Mouse (Mus musculus) lung, postnatal 0 days (tissue): ENCODE measurements at regions not wholly inside any gene's neighbourhood (a gene's known extent, or its start where the extent isn't known, plus 50 kb on each side); places are given as distances from the start of the nearest gene placed in this dataset.

ENCODE experiments used
- ATAC-seq: fragments of 200-750 bp; cut with Nextera tagmentation; 2 replicates; pipeline ENCODE4 v1.8.0; 2017; ENCODE audit warnings: moderate library complexity
- DNase-seq: peaks from one replicate; pipeline ENCODE4 v3.0.0-alpha.2; 2016; ENCODE audit warnings: low spot score
- H3K27ac ChIP-seq: fragments of 300-500 bp; sonication (generic); 2 replicates; pipeline ENCODE4 v1.5.1; 2014; ENCODE audit warnings: antibody characterized with exemption, mild to moderate bottlenecking, low read length, mixed read lengths
- H3K27me3 ChIP-seq: fragments of 300-500 bp; sonication (generic); replicated peaks from 2 replicates; pipeline ENCODE4 v1.6.1; 2014; ENCODE audit warnings: low read length, mixed read lengths; ENCODE audit not compliant: insufficient read depth
- H3K36me3 ChIP-seq: fragments of 300-500 bp; sonication (generic); 2 replicates; pipeline ENCODE4 v1.6.1; 2014; ENCODE audit warnings: low read length, mixed read lengths; ENCODE audit not compliant: insufficient read depth
- H3K4me1 ChIP-seq: fragments of 300-500 bp; sonication (generic); 2 replicates; pipeline ENCODE4 v1.6.1; 2014; ENCODE audit warnings: antibody characterized with exemption, low read depth, low read length, mixed read lengths; ENCODE audit not compliant: insufficient read depth
- H3K4me2 ChIP-seq: fragments of 300-500 bp; sonication (generic); replicated peaks from 2 replicates; pipeline ENCODE4 v1.6.1; 2014; ENCODE audit warnings: low read depth, mild to moderate bottlenecking, low read length, moderate library complexity, mixed read lengths
- H3K4me3 ChIP-seq: fragments of 300-500 bp; sonication (generic); 2 replicates; pipeline ENCODE4 v1.5.1; 2014; ENCODE audit warnings: low read depth, low read length
- H3K9ac ChIP-seq: fragments of 300-500 bp; sonication (generic); replicated peaks from 2 replicates; pipeline ENCODE4 v1.6.1; 2014; ENCODE audit warnings: low read depth, mild to moderate bottlenecking
- H3K9me3 ChIP-seq: fragments of 300-500 bp; sonication (generic); 2 replicates; pipeline ENCODE4 v1.6.1; 2016; ENCODE audit warnings: low read length, mixed read lengths
- CTCF ChIP-seq: IDR thresholded peaks from 2 replicates; pipeline ENCODE4 v1.5.1; 2016; ENCODE audit warnings: antibody characterized with exemption, mild to moderate bottlenecking
- EP300 ChIP-seq: IDR thresholded peaks from 2 replicates; pipeline ENCODE4 v1.6.1; 2016; ENCODE audit warnings: antibody characterized with exemption, mild to moderate bottlenecking, control low read depth
- WGBS: fragments of 180-500 bp; shearing (Covaris S2); extraction: QIAGEN DNeasy Blood & Tissue Kit; methylation state at CpG from one replicate; pipeline ENCODE4 v1.1.7; 2014; 5-methylcytosine and 5-hydroxymethylcytosine counted together

GRCm38 (mm10) chr17:51646416-51646815, 186.7 kb downstream of the Satb1 start:
- Histone ChIP-seq H3K27ac (no peak overlapping the region), H3K27me3 (no peaks in the 10 kb centered on the region), H3K4me1 (no peaks in the 10 kb centered on the region), H3K9me3 (no peaks in the 10 kb centered on the region), H3K4me3 (no peak overlapping the region), H3K9ac (no peak overlapping the region), H3K36me3 (no peaks in the 10 kb centered on the region), H3K4me2 (no peak overlapping the region)
- ATAC-seq, result no peak
- TF ChIP-seq CTCF, result no peak
- TF ChIP-seq EP300, result no peak
- DNase-seq, result no peak
- WGBS, result 47% methylated on average over 2 of the region's 2 CpGs

- Histone ChIP-seq H3K4me2 (no peak overlapping the region), H3K9me3 (no peaks in the 10 kb centered on the region), H3K4me3 (no peak overlapping the region), H3K27ac (no peak overlapping the region), H3K36me3 (no peaks in the 10 kb centered on the region), H3K9ac (no peak overlapping the region), H3K4me1 (no peaks in the 10 kb centered on the region), H3K27me3 (no peaks in the 10 kb centered on the region)
- WGBS, result 77% methylated on average over 1 of the region's 1 CpGs
- DNase-seq (no peak), ATAC-seq (no peak)
- TF ChIP-seq EP300 (no peak), CTCF (no peak)
These were observed 187.2 kb downstream of the Satb1 start for GRCm38 (mm10) chr17:51645866-51646265.

GRCm38 (mm10) chr17:51642682-51643081, 190.4 kb downstream of the Satb1 start:
- no peak overlapping the region for H3K4me3 ChIP-seq
- H3K36me3 ChIP-seq, result no peaks in the 10 kb centered on the region
- DNase-seq (no peak), ATAC-seq (no peak)
- H3K9me3 ChIP-seq, result no peaks in the 10 kb centered on the region
- no peak overlapping the region for H3K9ac ChIP-seq
- 64% methylated on average over 2 of the region's 2 CpGs for WGBS
- TF ChIP-seq EP300 (no peak), CTCF (no peak)
- no peaks in the 10 kb centered on the region for H3K4me1 ChIP-seq
- no peaks in the 10 kb centered on the region for H3K27me3 ChIP-seq
- H3K27ac ChIP-seq, result no peak overlapping the region
- no peak overlapping the region for H3K4me2 ChIP-seq

- Histone ChIP-seq H3K9ac (no peak overlapping the region), H3K9me3 (no peaks in the 10 kb centered on the region), H3K4me2 (no peak overlapping the region), H3K27ac (no peak overlapping the region), H3K27me3 (no peaks in the 10 kb centered on the region), H3K4me3 (no peak overlapping the region), H3K4me1 (no peaks in the 10 kb centered on the region), H3K36me3 (no peaks in the 10 kb centered on the region)
- no peak for DNase-seq
- no peak for ATAC-seq
- 98% methylated on average over 4 of the region's 4 CpGs for WGBS
- TF ChIP-seq CTCF (no peak), EP300 (no peak)
These were observed 197.2 kb downstream of the Satb1 start for GRCm38 (mm10) chr17:51635913-51636312.

- Histone ChIP-seq H3K4me1 (no peaks in the 10 kb centered on the region), H3K4me2 (no peak overlapping the region), H3K9me3 (no peaks in the 10 kb centered on the region), H3K9ac (no peak overlapping the region), H3K27ac (no peak overlapping the region), H3K27me3 (no peaks in the 10 kb centered on the region), H3K36me3 (no peaks in the 10 kb centered on the region), H3K4me3 (no peak overlapping the region)
- DNase-seq, result no peak
- 20% methylated on average over 2 of the region's 2 CpGs for WGBS
- TF ChIP-seq CTCF, result no peak
- TF ChIP-seq EP300, result no peak
- ATAC-seq, result no peak
These were observed 201.5 kb downstream of the Satb1 start for GRCm38 (mm10) chr17:51631574-51631973.

GRCm38 (mm10) chr17:51620528-51620927, 212.6 kb downstream of the Satb1 start:
- Histone ChIP-seq H3K9me3 (no peaks in the 10 kb centered on the region), H3K27me3 (no peaks in the 10 kb centered on the region), H3K4me1 (no peaks in the 10 kb centered on the region), H3K4me2 (no peak overlapping the region), H3K4me3 (no peak overlapping the region), H3K27ac (no peak overlapping the region), H3K9ac (no peak overlapping the region), H3K36me3 (no peaks in the 10 kb centered on the region)
- TF ChIP-seq EP300, result no peak
- TF ChIP-seq CTCF, result no peak
- DNase-seq (no peak), ATAC-seq (no peak)
- WGBS, result 27% methylated on average over 3 of the region's 3 CpGs

GRCm38 (mm10) chr17:51585263-51585662, 247.8 kb downstream of the Satb1 start:
- no peak for TF ChIP-seq EP300
- TF ChIP-seq CTCF, result no peak
- Histone ChIP-seq H3K4me1 (no peaks in the 10 kb centered on the region), H3K4me3 (no peak overlapping the region), H3K27me3 (no peaks in the 10 kb centered on the region), H3K4me2 (no peak overlapping the region), H3K36me3 (no peaks in the 10 kb centered on the region), H3K9ac (no peak overlapping the region), H3K9me3 (no peaks in the 10 kb centered on the region), H3K27ac (no peak overlapping the region)
- WGBS, result 70% methylated on average over 1 of the region's 1 CpGs
- ATAC-seq (no peak), DNase-seq (no peak)
